Mouse (Mus musculus): ENCODE data around the gene Dpy30.
A peak's percentile ranks its signal among the peaks of the same experiment; 100 is the strongest.

- TF ChIP-seq POLR2A (IDR thresholded peaks at IDR 0.05; ENCODE audit: insufficient read length, low read depth) (no peak), SRF (IDR thresholded peaks at IDR 0.05; ENCODE audit: control insufficient read depth, insufficient read length, low read depth) (no peak), TCF12 (IDR thresholded peaks at IDR 0.05; ENCODE audit: insufficient read depth, poor library complexity, severe bottlenecking) (peak; percentile 56), POLR2AphosphoS2 (IDR thresholded peaks at IDR 0.05; ENCODE audit: insufficient read length, low read depth) (no peak), MAX (IDR thresholded peaks at IDR 0.05; ENCODE audit: low read depth) (no peak)
These were observed 32.9 kb downstream of the Dpy30 start for GRCm38 (mm10) chr17:74290869-74291268.
